Comparison of ENCODE assay signal across 9 mouse cellular contexts in genomic region chr12:45384864-45385263, GRCm38 (mm10).
DNase-seq lines count a peak whose midpoint lies in the region; ATAC-seq and TF ChIP-seq lines count a peak whose summit lies in the region.
"Had no signal": no experiment of that assay in that cellular context is flagged by ENCODE, and none has a peak within 500 bp of the region (broad histone marks: within the 10 kb centered on the region; RNA-seq: fewer than 3 reads in every experiment).

No protein-coding gene starts in this region.

- no peak overlapping the region for H3K27ac ChIP-seq in heart, adult 2 months
- no peak overlapping the region for H3K27ac ChIP-seq in midbrain, postnatal 0 days (ENCODE audit: low read depth, low read length)
- H3K27ac ChIP-seq in midbrain, embryonic 16.5 days (ENCODE audit: low read length) = no peak overlapping the region
- H3K27ac ChIP-seq: liver, embryonic 13.5 days had no signal

- no peaks in the 10 kb centered on the region for H3K4me1 ChIP-seq in heart, adult 2 months (ENCODE audit: control insufficient read depth, insufficient read depth, low read length)
- no peaks in the 10 kb centered on the region for H3K4me1 ChIP-seq in midbrain, postnatal 0 days (ENCODE audit: insufficient read depth, low read length)
- no peaks in the 10 kb centered on the region for H3K4me1 ChIP-seq in midbrain, embryonic 16.5 days (ENCODE audit: control insufficient read depth, insufficient read depth, low read length)
- H3K4me1 ChIP-seq: liver, embryonic 13.5 days had no signal

- no peaks in the 10 kb centered on the region for H3K9me3 ChIP-seq in midbrain, postnatal 0 days (ENCODE audit: low read length)
- H3K9me3 ChIP-seq in midbrain, embryonic 16.5 days (replicated peaks; ENCODE audit: control insufficient read depth, low read length, poor library complexity, severe bottlenecking) = no peaks in the 10 kb centered on the region
- H3K9me3 ChIP-seq: liver, embryonic 13.5 days had no signal

- intact Hi-C loops in heart, adult 2 months (cut with DNase I) = no loop called here
- intact Hi-C loops in heart, postnatal 25 days (cut with DNase I) = no loop called here

- DNase-seq in heart, adult 2 months = no peak
- no peak for DNase-seq in heart, postnatal 25 days (ENCODE audit: low spot score)
- DNase-seq in midbrain, postnatal 0 days (ENCODE audit: low spot score) = peak; percentile 65
- DNase-seq in frontal cortex, adult 2 months (ENCODE audit: extremely low spot score in 1 of 2, low spot score in 1 of 2) = peak; percentile 11 to 81
- DNase-seq in right cerebral cortex, postnatal 14 days = peak; percentile 7
- DNase-seq in urinary bladder, postnatal 10 days (ENCODE audit: low spot score) = no peak
- DNase-seq in T-cell, adult 2 months (ENCODE audit: low spot score) = no peak
- DNase-seq: liver, embryonic 13.5 days had no signal

- H3K27me3 ChIP-seq in heart, adult 2 months (ENCODE audit: control insufficient read depth, insufficient read depth, low read length) = no peaks in the 10 kb centered on the region
- H3K27me3 ChIP-seq in midbrain, postnatal 0 days (ENCODE audit: insufficient read depth, low read length) = no peaks in the 10 kb centered on the region
- H3K27me3 ChIP-seq in midbrain, embryonic 16.5 days (ENCODE audit: control insufficient read depth, insufficient read depth, low read depth, low read length) = no peaks in the 10 kb centered on the region
- H3K27me3 ChIP-seq: liver, embryonic 13.5 days had no signal

- TF ChIP-seq POLR2A in heart, adult 2 months (IDR thresholded peaks at IDR 0.05; ENCODE audit: insufficient read depth, low read depth, low read length) = no peak

- no peak for ATAC-seq in midbrain, postnatal 0 days (ENCODE audit: low FRiP score)
- ATAC-seq in midbrain, embryonic 16.5 days = no peak

- no peaks in the 10 kb centered on the region for H3K36me3 ChIP-seq in heart, adult 2 months (ENCODE audit: control insufficient read depth, insufficient read depth, low read length)
- no peaks in the 10 kb centered on the region for H3K36me3 ChIP-seq in midbrain, postnatal 0 days (ENCODE audit: insufficient read depth, low read length)
- no peaks in the 10 kb centered on the region for H3K36me3 ChIP-seq in midbrain, embryonic 16.5 days (ENCODE audit: control insufficient read depth, insufficient read depth, low read length)
- H3K36me3 ChIP-seq: liver, embryonic 13.5 days had no signal

- TF ChIP-seq EP300 in heart, adult 2 months (IDR thresholded peaks at IDR 0.05; ENCODE audit: insufficient read depth, low read depth, low read length) = no peak

- no peak overlapping the region for H3K4me2 ChIP-seq in midbrain, postnatal 0 days (ENCODE audit: low read depth, low read length, poor library complexity, severe bottlenecking)
- H3K4me2 ChIP-seq in midbrain, embryonic 16.5 days (ENCODE audit: low read length) = no peak overlapping the region
- H3K4me2 ChIP-seq: liver, embryonic 13.5 days had no signal

- 60% methylated on average over 3 of the region's 3 CpGs for WGBS in heart, adult 2 months
- 63% methylated on average over 3 of the region's 3 CpGs for WGBS in midbrain, postnatal 0 days
- WGBS in midbrain, embryonic 16.5 days = 58% methylated on average over 3 of the region's 3 CpGs

- H3K79me2 ChIP-seq in heart, adult 2 months (replicated peaks; ENCODE audit: control insufficient read depth, insufficient read depth, low read length) = no peaks in the 10 kb centered on the region

- H3K9ac ChIP-seq in heart, adult 2 months (ENCODE audit: low read depth, low read length) = no peak overlapping the region
- H3K9ac ChIP-seq in midbrain, postnatal 0 days (replicated peaks; ENCODE audit: low read length, poor library complexity, severe bottlenecking) = no peak overlapping the region
- no peak overlapping the region for H3K9ac ChIP-seq in midbrain, embryonic 16.5 days (ENCODE audit: low read depth, low read length)
- H3K9ac ChIP-seq: liver, embryonic 13.5 days had no signal

- TF ChIP-seq CTCF in heart, adult 2 months (IDR thresholded peaks at IDR 0.05) = peak; percentile 53
- peak; percentile 73 for TF ChIP-seq CTCF in midbrain, postnatal 0 days (IDR thresholded peaks at IDR 0.05)

- no peak overlapping the region for H3K4me3 ChIP-seq in heart, adult 2 months
- no peak overlapping the region for H3K4me3 ChIP-seq in midbrain, postnatal 0 days (ENCODE audit: low read depth, low read length)
- H3K4me3 ChIP-seq in midbrain, embryonic 16.5 days (ENCODE audit: low read depth, low read length) = no peak overlapping the region
- H3K4me3 ChIP-seq: liver, embryonic 13.5 days had no signal

Comparison
In these comparisons a context has a peak if more than half of its experiments do, and no peak if none do; other contexts are left out.
1. DNase-seq: peak in midbrain, postnatal 0 days (single experiment), frontal cortex, adult 2 months (2 of 2) and right cerebral cortex, postnatal 14 days (single experiment); none in heart, adult 2 months (0 of 2), heart, postnatal 25 days (single experiment), urinary bladder, postnatal 10 days (single experiment) and T-cell, adult 2 months (single experiment).